Mouse (Mus musculus) liver, embryonic 11.5 days (tissue): ENCODE measurements around the gene Gm45213. TPM values are rescaled to one million over a fixed set of nuclear protein-coding genes. Genes with fewer than 3 reads are reported as not detected.

Source experiments
- ATAC-seq: fragments of 200-750 bp; cut with Nextera tagmentation; replicated peaks from 2 replicates; pipeline ENCODE4 v1.8.0; 2017; ENCODE audit warnings: moderate number of reproducible peaks, mild to moderate bottlenecking, moderate TSS enrichment, moderate library complexity; ENCODE audit not compliant: low FRiP score
- DNase-seq: peaks from one replicate; pipeline ENCODE4 v3.0.0-alpha.2; 2017; ENCODE audit warnings: low spot score
- H3K27ac ChIP-seq: fragments of 300-500 bp; sonication (generic); 2 replicates; pipeline ENCODE4 v1.5.1; 2014; ENCODE audit warnings: mild to moderate bottlenecking, low read depth, low read length, control low read depth
- H3K27me3 ChIP-seq: fragments of 300-500 bp; sonication (generic); replicated peaks from 2 replicates; pipeline ENCODE4 v1.6.1; 2014; ENCODE audit warnings: low read length, mixed read lengths; ENCODE audit not compliant: control insufficient read depth, insufficient read depth
- H3K36me3 ChIP-seq: fragments of 300-500 bp; sonication (generic); 2 replicates; pipeline ENCODE4 v1.6.1; 2014; ENCODE audit warnings: mild to moderate bottlenecking, low read length, moderate library complexity, mixed read lengths; ENCODE audit not compliant: control insufficient read depth, insufficient read depth
- H3K4me1 ChIP-seq: fragments of 300-500 bp; sonication (generic); replicated peaks from 2 replicates; pipeline ENCODE4 v1.6.1; 2014; ENCODE audit warnings: low read length, mixed read lengths; ENCODE audit not compliant: control insufficient read depth, insufficient read depth
- H3K4me2 ChIP-seq: fragments of 300-500 bp; sonication (generic); 2 replicates; pipeline ENCODE4 v1.6.1; 2014; ENCODE audit warnings: mild to moderate bottlenecking, control low read depth, moderate library complexity
- H3K4me3 ChIP-seq: fragments of 300-500 bp; sonication (generic); 2 replicates; pipeline ENCODE4 v1.5.1; 2014; ENCODE audit warnings: low read depth, low read length, control low read depth
- H3K9ac ChIP-seq: fragments of 300-500 bp; sonication (generic); 2 replicates; pipeline ENCODE4 v1.6.1; 2014; ENCODE audit warnings: low read depth, low read length, control low read depth
- H3K9me3 ChIP-seq: fragments of 300-500 bp; sonication (generic); 2 replicates; pipeline ENCODE4 v1.6.1; 2016; ENCODE audit warnings: low read length, inconsistent platforms, mixed read lengths; ENCODE audit not compliant: control insufficient read depth
- WGBS: fragments of 180-500 bp; shearing (Covaris S2); extraction: QIAGEN DNeasy Blood & Tissue Kit; methylation state at CpG from one replicate; pipeline ENCODE4 v1.1.7; 2014; 5-methylcytosine and 5-hydroxymethylcytosine counted together
- polyA plus RNA-seq: library from polyadenylated mRNA; unstranded; fragments of >200 nt; fragmentation: Nextera tagmentation; extraction: Ambion mirVana; gene quantifications from 2 replicates; pipeline ENCODE4 v1.2.1, GENCODE M21; 2014

Gm45213 gene
- polyA plus RNA-seq, 1 experiment from 2014 or later = not detected

- no peaks in the 10 kb centered on the region for H3K27me3 ChIP-seq
- no peak overlapping the region for H3K27ac ChIP-seq
- no peak for DNase-seq
- H3K36me3 ChIP-seq = peaks cover 43% of the 10 kb centered on the region
- H3K4me2 ChIP-seq = no peak overlapping the region
- no peak overlapping the region for H3K4me3 ChIP-seq
- WGBS = 87% methylated on average over 11 of the region's 11 CpGs
- H3K9ac ChIP-seq = no peak overlapping the region
- no peaks in the 10 kb centered on the region for H3K4me1 ChIP-seq
- ATAC-seq = no peak
- H3K9me3 ChIP-seq = no peaks in the 10 kb centered on the region
Observed at GRCm38 (mm10) chr7:66090676-66091190, 47.3 kb downstream of the Gm45213 start.

- Histone ChIP-seq H3K4me1 (no peaks in the 10 kb centered on the region), H3K27ac (no peak overlapping the region), H3K27me3 (no peaks in the 10 kb centered on the region), H3K36me3 (peaks cover 36% of the 10 kb centered on the region), H3K4me2 (no peak overlapping the region), H3K4me3 (no peak overlapping the region), H3K9ac (no peak overlapping the region), H3K9me3 (no peaks in the 10 kb centered on the region)
- ATAC-seq (no peak), DNase-seq (no peak)
- WGBS = 79% methylated on average over 7 of the region's 7 CpGs
Observed at GRCm38 (mm10) chr7:66091553-66091952, 48.2 kb downstream of the Gm45213 start.

GRCm38 (mm10) chr7:66092656-66093055 lies 49.3 kb downstream of the Gm45213 start:
- no peak overlapping the region for H3K4me2 ChIP-seq
- no peak overlapping the region for H3K27ac ChIP-seq
- ATAC-seq (no peak), DNase-seq (no peak)
- peaks cover 25% of the 10 kb centered on the region for H3K36me3 ChIP-seq
- no peaks in the 10 kb centered on the region for H3K4me1 ChIP-seq
- WGBS = 86% methylated on average over 8 of the region's 8 CpGs
- H3K9ac ChIP-seq = no peak overlapping the region; the same call in 1 of the 2 replicates
- no peak overlapping the region for H3K4me3 ChIP-seq
- no peaks in the 10 kb centered on the region for H3K27me3 ChIP-seq
- H3K9me3 ChIP-seq = no peaks in the 10 kb centered on the region

- no peak for ATAC-seq
- no peak overlapping the region for H3K9ac ChIP-seq
Observed at GRCm38 (mm10) chr7:66094141-66094540, 50.7 kb downstream of the Gm45213 start.

GRCm38 (mm10) chr7:66098803-66099202 lies 55.4 kb downstream of the Gm45213 start:
- Histone ChIP-seq H3K4me3 (no peak overlapping the region), H3K4me2 (no peak overlapping the region), H3K27ac (no peak overlapping the region), H3K27me3 (no peaks in the 10 kb centered on the region), H3K36me3 (no peaks in the 10 kb centered on the region), H3K9me3 (no peaks in the 10 kb centered on the region), H3K9ac (no peak overlapping the region), H3K4me1 (no peaks in the 10 kb centered on the region)
- ATAC-seq (no peak), DNase-seq (no peak)
- 74% methylated on average over 7 of the region's 7 CpGs for WGBS

More at GRCm38 (mm10) chr7:66094141-66094540, 50.7 kb downstream of the Gm45213 start:
- H3K4me3 ChIP-seq = no peak overlapping the region
- no peaks in the 10 kb centered on the region for H3K4me1 ChIP-seq
- no peaks in the 10 kb centered on the region for H3K27me3 ChIP-seq
- 76% methylated on average over 5 of the region's 5 CpGs for WGBS
- no peaks in the 10 kb centered on the region for H3K9me3 ChIP-seq
- H3K36me3 ChIP-seq = peaks cover 16% of the 10 kb centered on the region
- DNase-seq = no peak
- no peak overlapping the region for H3K27ac ChIP-seq
- H3K4me2 ChIP-seq = no peak overlapping the region

- Histone ChIP-seq H3K36me3 (no peaks in the 10 kb centered on the region), H3K4me2 (no peak overlapping the region), H3K27ac (no peak overlapping the region), H3K9ac (no peak overlapping the region), H3K4me1 (no peaks in the 10 kb centered on the region), H3K9me3 (no peaks in the 10 kb centered on the region), H3K27me3 (no peaks in the 10 kb centered on the region), H3K4me3 (no peak overlapping the region)
- DNase-seq (no peak), ATAC-seq (no peak; the same call in 1 of the 2 replicates)
- 5% methylated on average over 4 of the region's 4 CpGs for WGBS
Observed at GRCm38 (mm10) chr7:66101866-66102265, 58.5 kb downstream of the Gm45213 start.

GRCm38 (mm10) chr7:66104531-66104930 lies 61.1 kb downstream of the Gm45213 start:
- WGBS = 84% methylated on average over 5 of the region's 5 CpGs
- H3K4me2 ChIP-seq = no peak overlapping the region
- no peaks in the 10 kb centered on the region; the same call in 1 of the 2 replicates for H3K4me1 ChIP-seq
- H3K36me3 ChIP-seq = no peaks in the 10 kb centered on the region
- H3K4me3 ChIP-seq = no peak overlapping the region
- DNase-seq (no peak), ATAC-seq (no peak)
- H3K27me3 ChIP-seq = no peaks in the 10 kb centered on the region
- H3K9ac ChIP-seq = no peak overlapping the region
- H3K9me3 ChIP-seq = no peaks in the 10 kb centered on the region
- no peak overlapping the region for H3K27ac ChIP-seq

- Histone ChIP-seq H3K27me3 (no peaks in the 10 kb centered on the region), H3K4me1 (no peaks in the 10 kb centered on the region; the same call in 1 of the 2 replicates), H3K27ac (no peak overlapping the region), H3K9ac (no peak overlapping the region), H3K4me3 (no peak overlapping the region), H3K9me3 (no peaks in the 10 kb centered on the region), H3K36me3 (no peaks in the 10 kb centered on the region), H3K4me2 (no peak overlapping the region)
- no peak for ATAC-seq
- 66% methylated on average over 4 of the region's 4 CpGs for WGBS
- no peak for DNase-seq
Observed at GRCm38 (mm10) chr7:66105771-66106170, 62.4 kb downstream of the Gm45213 start.

GRCm38 (mm10) chr7:66106581-66107056 lies 63.2 kb downstream of the Gm45213 start:
- Histone ChIP-seq H3K4me3 (no peak overlapping the region), H3K4me2 (no peak overlapping the region), H3K4me1 (peaks cover 5% of the 10 kb centered on the region), H3K36me3 (no peaks in the 10 kb centered on the region), H3K9me3 (no peaks in the 10 kb centered on the region), H3K27me3 (no peaks in the 10 kb centered on the region), H3K27ac (no peak overlapping the region), H3K9ac (no peak overlapping the region)
- DNase-seq = no peak
- ATAC-seq = no peak
- 71% methylated on average over 7 of the region's 7 CpGs for WGBS
